Mouse (Mus musculus) hindbrain, embryonic 12.5 days (tissue): ENCODE measurements at regions not wholly inside any gene's neighbourhood (a gene's known extent, or its start where the extent isn't known, plus 50 kb on each side); places are given as distances from the start of the nearest gene placed in this dataset.
A peak's percentile ranks its signal among the peaks of the same experiment; 100 is the strongest.

Experiments used
- ATAC-seq: fragments of 200-750 bp; cut with Nextera tagmentation; 2 replicates; pipeline ENCODE4 v1.8.0; 2017; ENCODE audit warnings: moderate TSS enrichment; ENCODE audit not compliant: low FRiP score
- H3K27ac ChIP-seq: fragments of 300-500 bp; sonication (generic); 2 replicates; pipeline ENCODE4 v1.5.1; 2016; ENCODE audit warnings: mild to moderate bottlenecking
- H3K27me3 ChIP-seq: fragments of 300-500 bp; sonication (generic); 2 replicates; pipeline ENCODE4 v1.6.1; 2016; ENCODE audit warnings: mild to moderate bottlenecking
- H3K36me3 ChIP-seq: fragments of 300-500 bp; sonication (generic); 2 replicates; pipeline ENCODE4 v1.6.1; 2016; ENCODE audit warnings: mild to moderate bottlenecking
- H3K4me1 ChIP-seq: fragments of 300-500 bp; sonication (generic); 2 replicates; pipeline ENCODE4 v1.6.1; 2016
- H3K4me2 ChIP-seq: fragments of 300-500 bp; sonication (generic); replicated peaks from 2 replicates; pipeline ENCODE4 v1.6.1; 2016; ENCODE audit warnings: mild to moderate bottlenecking
- H3K4me3 ChIP-seq: fragments of 300-500 bp; sonication (generic); 2 replicates; pipeline ENCODE4 v1.5.1; 2016; ENCODE audit warnings: mild to moderate bottlenecking
- H3K9ac ChIP-seq: fragments of 300-500 bp; sonication (generic); 2 replicates; pipeline ENCODE4 v1.6.1; 2016; ENCODE audit warnings: mild to moderate bottlenecking, moderate library complexity
- H3K9me3 ChIP-seq: fragments of 300-500 bp; sonication (generic); replicated peaks from 2 replicates; pipeline ENCODE4 v1.6.1; 2016; ENCODE audit warnings: mild to moderate bottlenecking
- WGBS: fragments of 180-500 bp; shearing (Covaris S2); methylation state at CpG from one replicate; pipeline ENCODE4 v1.1.7; 2016; 5-methylcytosine and 5-hydroxymethylcytosine counted together

- peak; percentile 29; the same call in 1 of the 2 replicates for ATAC-seq
- Histone ChIP-seq H3K9ac (no peak overlapping the region), H3K27me3 (peaks cover 4% of the 10 kb centered on the region; the same call in 1 of the 2 replicates), H3K36me3 (no peaks in the 10 kb centered on the region), H3K4me2 (peak overlapping the region; percentile 37), H3K4me1 (peaks cover 9% of the 10 kb centered on the region), H3K27ac (no peak overlapping the region), H3K4me3 (no peak overlapping the region), H3K9me3 (no peaks in the 10 kb centered on the region)
- 40% methylated on average over 29 of the region's 29 CpGs for WGBS
Observed at GRCm38 (mm10) chr14:59075845-59076745, 66.6 kb downstream of the 1700129C05Rik start.

GRCm38 (mm10) chr14:59072323-59073039, 70.2 kb downstream of the 1700129C05Rik start:
- Histone ChIP-seq H3K4me1 (peaks cover 9% of the 10 kb centered on the region), H3K9ac (no peak overlapping the region), H3K27me3 (no peaks in the 10 kb centered on the region), H3K36me3 (no peaks in the 10 kb centered on the region), H3K4me2 (no peak overlapping the region), H3K27ac (no peak overlapping the region), H3K4me3 (no peak overlapping the region), H3K9me3 (no peaks in the 10 kb centered on the region)
- WGBS, result 72% methylated on average over 7 of the region's 7 CpGs
- ATAC-seq, result no peak

GRCm38 (mm10) chr14:59070056-59070455, 72.6 kb downstream of the 1700129C05Rik start:
- ATAC-seq, result no peak
- no peak overlapping the region for H3K9ac ChIP-seq

GRCm38 (mm10) chr14:59066456-59067220, 76.1 kb downstream of the 1700129C05Rik start:
- H3K27me3 ChIP-seq, result no peaks in the 10 kb centered on the region
- no peak for ATAC-seq
- H3K27ac ChIP-seq, result no peak overlapping the region
- no peaks in the 10 kb centered on the region for H3K9me3 ChIP-seq
- no peak overlapping the region for H3K4me3 ChIP-seq
- no peaks in the 10 kb centered on the region for H3K36me3 ChIP-seq
- no peaks in the 10 kb centered on the region for H3K4me1 ChIP-seq
- WGBS, result 90% methylated on average over 8 of the region's 8 CpGs
- H3K9ac ChIP-seq, result no peak overlapping the region
- H3K4me2 ChIP-seq, result no peak overlapping the region

More at GRCm38 (mm10) chr14:59070056-59070455, 72.6 kb downstream of the 1700129C05Rik start:
- H3K4me2 ChIP-seq, result no peak overlapping the region
- H3K4me1 ChIP-seq, result no peaks in the 10 kb centered on the region
- WGBS, result 79% methylated on average over 2 of the region's 2 CpGs
- H3K27me3 ChIP-seq, result no peaks in the 10 kb centered on the region
- H3K27ac ChIP-seq, result no peak overlapping the region
- no peaks in the 10 kb centered on the region for H3K36me3 ChIP-seq
- no peaks in the 10 kb centered on the region for H3K9me3 ChIP-seq
- no peak overlapping the region for H3K4me3 ChIP-seq

GRCm38 (mm10) chr14:59063221-59063620, 79.5 kb downstream of the 1700129C05Rik start:
- Histone ChIP-seq H3K4me1 (no peaks in the 10 kb centered on the region), H3K9me3 (no peaks in the 10 kb centered on the region), H3K4me3 (no peak overlapping the region), H3K36me3 (no peaks in the 10 kb centered on the region), H3K27ac (no peak overlapping the region), H3K27me3 (no peaks in the 10 kb centered on the region), H3K4me2 (no peak overlapping the region), H3K9ac (no peak overlapping the region)
- no peak for ATAC-seq
- WGBS, result 71% methylated on average over 3 of the region's 3 CpGs

GRCm38 (mm10) chr14:59056832-59057231, 85.9 kb downstream of the 1700129C05Rik start:
- Histone ChIP-seq H3K27ac (no peak overlapping the region), H3K4me3 (no peak overlapping the region), H3K4me2 (no peak overlapping the region), H3K9ac (no peak overlapping the region), H3K27me3 (no peaks in the 10 kb centered on the region), H3K36me3 (no peaks in the 10 kb centered on the region), H3K9me3 (no peaks in the 10 kb centered on the region), H3K4me1 (no peaks in the 10 kb centered on the region)
- WGBS, result 88% methylated on average over 3 of the region's 3 CpGs
- no peak for ATAC-seq

GRCm38 (mm10) chr14:59055283-59055682, 87.4 kb downstream of the 1700129C05Rik start:
- Histone ChIP-seq H3K9ac (no peak overlapping the region), H3K27ac (no peak overlapping the region), H3K4me1 (peaks cover 3% of the 10 kb centered on the region; the same call in 1 of the 2 replicates), H3K4me3 (no peak overlapping the region), H3K9me3 (no peaks in the 10 kb centered on the region), H3K4me2 (no peak overlapping the region), H3K27me3 (no peaks in the 10 kb centered on the region), H3K36me3 (no peaks in the 10 kb centered on the region)
- ATAC-seq, result no peak
- WGBS, result 91% methylated on average over 3 of the region's 3 CpGs

- Histone ChIP-seq H3K9me3 (no peaks in the 10 kb centered on the region), H3K27ac (no peak overlapping the region), H3K4me3 (no peak overlapping the region), H3K9ac (no peak overlapping the region), H3K4me2 (no peak overlapping the region), H3K27me3 (no peaks in the 10 kb centered on the region), H3K4me1 (peaks cover 3% of the 10 kb centered on the region; the same call in 1 of the 2 replicates), H3K36me3 (no peaks in the 10 kb centered on the region)
- WGBS, result 86% methylated on average over 3 of the region's 3 CpGs
- no peak for ATAC-seq
Observed at GRCm38 (mm10) chr14:59052421-59052820, 90.3 kb downstream of the 1700129C05Rik start.

GRCm38 (mm10) chr14:59051478-59051879, 91.2 kb downstream of the 1700129C05Rik start:
- no peak overlapping the region for H3K9ac ChIP-seq
- peaks cover 3% of the 10 kb centered on the region; the same call in 1 of the 2 replicates for H3K4me1 ChIP-seq
- no peaks in the 10 kb centered on the region for H3K27me3 ChIP-seq
- H3K9me3 ChIP-seq, result no peaks in the 10 kb centered on the region
- H3K4me3 ChIP-seq, result no peak overlapping the region
- ATAC-seq, result no peak
- H3K4me2 ChIP-seq, result no peak overlapping the region
- H3K36me3 ChIP-seq, result no peaks in the 10 kb centered on the region
- H3K27ac ChIP-seq, result no peak overlapping the region
- 17% methylated on average over 6 of the region's 6 CpGs for WGBS

GRCm38 (mm10) chr14:59045687-59046086, 97.0 kb downstream of the 1700129C05Rik start:
- no peak overlapping the region for H3K4me3 ChIP-seq
- H3K27me3 ChIP-seq, result no peaks in the 10 kb centered on the region
- H3K4me2 ChIP-seq, result no peak overlapping the region
- H3K36me3 ChIP-seq, result no peaks in the 10 kb centered on the region
- H3K9ac ChIP-seq, result no peak overlapping the region
- 86% methylated on average over 7 of the region's 7 CpGs for WGBS
- H3K9me3 ChIP-seq, result no peaks in the 10 kb centered on the region
- ATAC-seq, result no peak
- H3K27ac ChIP-seq, result no peak overlapping the region
- H3K4me1 ChIP-seq, result no peaks in the 10 kb centered on the region

GRCm38 (mm10) chr14:59045235-59045634, 97.5 kb downstream of the 1700129C05Rik start:
- Histone ChIP-seq H3K4me1 (no peaks in the 10 kb centered on the region), H3K27me3 (no peaks in the 10 kb centered on the region), H3K4me3 (no peak overlapping the region), H3K9ac (no peak overlapping the region), H3K4me2 (no peak overlapping the region), H3K36me3 (no peaks in the 10 kb centered on the region), H3K27ac (no peak overlapping the region), H3K9me3 (no peaks in the 10 kb centered on the region)
- 72% methylated on average over 7 of the region's 7 CpGs for WGBS
- ATAC-seq, result no peak

- Histone ChIP-seq H3K4me2 (no peak overlapping the region), H3K4me1 (no peaks in the 10 kb centered on the region), H3K4me3 (no peak overlapping the region), H3K9me3 (no peaks in the 10 kb centered on the region), H3K27ac (no peak overlapping the region), H3K36me3 (no peaks in the 10 kb centered on the region), H3K27me3 (no peaks in the 10 kb centered on the region), H3K9ac (no peak overlapping the region)
- no peak for ATAC-seq
- 95% methylated on average over 2 of the region's 2 CpGs for WGBS
Observed at GRCm38 (mm10) chr14:59042152-59042551, 100.5 kb downstream of the 1700129C05Rik start.
